Mouse (Mus musculus) CH12.LX (cell line): ENCODE data around the gene Npnt. TPM values are rescaled to one million over a fixed set of nuclear protein-coding genes. Genes with fewer than 3 reads are reported as not detected.

Experiments
- DNase-seq: peaks from one replicate; pipeline ENCODE4 v3.0.0-alpha.2; 2013; ENCODE audit errors: extremely low read depth
- H3K27ac ChIP-seq: 2 replicates; pipeline ENCODE4 v1.5.1; 2012; ENCODE audit warnings: low read depth, mild to moderate bottlenecking, control low read depth, moderate library complexity; ENCODE audit not compliant: insufficient read depth
- H3K27me3 ChIP-seq: replicated peaks from 2 replicates; pipeline ENCODE3; 2012; ENCODE audit warnings: inconsistent platforms
- H3K36me3 ChIP-seq, 2 experiments: replicated peaks in 1 of 2; 2 replicates each; pipeline versions ENCODE3 to v1.6.1; 2012; ENCODE audit warnings: inconsistent platforms in 1 of 2, low read length in 1 of 2, mild to moderate bottlenecking in 1 of 2, mixed read lengths in 1 of 2, moderate library complexity in 1 of 2; ENCODE audit not compliant: control insufficient read depth in 1 of 2, insufficient read depth in 1 of 2
- H3K4me1 ChIP-seq, 2 experiments: 2 replicates each; pipeline ENCODE4 v1.6.1; 2012; ENCODE audit warnings: inconsistent platforms in 1 of 2, moderate library complexity in 1 of 2; ENCODE audit not compliant: insufficient read depth in 2 of 2, control insufficient read depth in 1 of 2
- H3K4me2 ChIP-seq: 2 replicates; pipeline ENCODE4 v1.6.1; 2012; ENCODE audit warnings: low read depth, mild to moderate bottlenecking, control low read depth; ENCODE audit not compliant: poor library complexity, insufficient read depth, severe bottlenecking
- H3K4me3 ChIP-seq, 3 experiments: fragments of 150-350 bp in 1 of 3; sonication (generic) in 1 of 3; replicated peaks in 1 of 3; 2 replicates each; pipeline versions ENCODE3 to v1.5.1; 2011 to 2012; ENCODE audit warnings: low read depth in 2 of 3, low read length in 2 of 3, mild to moderate bottlenecking in 2 of 3, moderate library complexity in 2 of 3, control low read depth in 1 of 3, improper control_type of control experiment in 1 of 3, inconsistent platforms in 1 of 3, mixed read lengths in 1 of 3; ENCODE audit not compliant: poor library complexity in 1 of 3
- H3K79me2 ChIP-seq: replicated peaks from 2 replicates; pipeline ENCODE4 v1.6.1; 2012; ENCODE audit warnings: mild to moderate bottlenecking, moderate library complexity; ENCODE audit not compliant: control insufficient read depth, poor library complexity, insufficient read depth, severe bottlenecking; ENCODE audit errors: extremely low read depth
- H3K9ac ChIP-seq: 2 replicates; pipeline ENCODE4 v1.6.1; 2012; ENCODE audit warnings: low read depth, mild to moderate bottlenecking, control low read depth, moderate library complexity; ENCODE audit not compliant: insufficient read depth
- H3K9me3 ChIP-seq: replicated peaks from 2 replicates; pipeline ENCODE3; 2012; ENCODE audit warnings: low read length, inconsistent platforms, mixed read lengths
- BHLHE40 ChIP-seq: IDR thresholded peaks from 2 replicates; pipeline ENCODE4 v1.6.1; 2011; ENCODE audit warnings: mild to moderate bottlenecking, low read depth, low read length, improper control_type of control experiment
- CHD1 ChIP-seq: IDR thresholded peaks from 2 replicates; pipeline ENCODE4 v1.6.1; 2012; ENCODE audit warnings: low read depth, low read length, improper control_type of control experiment, inconsistent platforms
- CHD2 ChIP-seq: IDR thresholded peaks from 2 replicates; pipeline ENCODE4 v1.6.1; 2011; ENCODE audit warnings: low read length, improper control_type of control experiment
- ELF1 ChIP-seq: IDR thresholded peaks from 2 replicates; pipeline ENCODE4 v1.6.1; 2014; ENCODE audit warnings: low read depth, mild to moderate bottlenecking, inconsistent platforms, low read length, improper control_type of control experiment
- EP300 ChIP-seq: IDR thresholded peaks from 2 replicates; pipeline ENCODE4 v1.6.1; 2011; ENCODE audit warnings: low read length, improper control_type of control experiment
- ETS1 ChIP-seq: conservative IDR thresholded peaks from 2 replicates; pipeline ENCODE4 v1.6.1; 2012; ENCODE audit warnings: low read depth, mild to moderate bottlenecking, inconsistent platforms, low read length, improper control_type of control experiment, moderate library complexity
- GABPA ChIP-seq: IDR thresholded peaks from 2 replicates; pipeline ENCODE4 v1.6.1; 2012; ENCODE audit warnings: low read depth, low read length, improper control_type of control experiment, inconsistent platforms; ENCODE audit not compliant: insufficient replicate concordance
- HCFC1 ChIP-seq: IDR thresholded peaks from 2 replicates; pipeline ENCODE4 v1.6.1; 2012; ENCODE audit warnings: low read depth, mild to moderate bottlenecking, inconsistent platforms, low read length, improper control_type of control experiment
- IRF4 ChIP-seq: IDR thresholded peaks from 2 replicates; pipeline ENCODE4 v1.6.1; 2014; ENCODE audit warnings: low read depth, mild to moderate bottlenecking, inconsistent platforms, low read length, improper control_type of control experiment
- KAT2A ChIP-seq: IDR thresholded peaks from 2 replicates; pipeline ENCODE4 v1.6.1; 2012; ENCODE audit warnings: low read length, improper control_type of control experiment, inconsistent platforms; ENCODE audit not compliant: insufficient replicate concordance
- MAFK ChIP-seq: IDR thresholded peaks from 2 replicates; pipeline ENCODE4 v1.6.1; 2011; ENCODE audit warnings: low read length, improper control_type of control experiment; ENCODE audit not compliant: insufficient replicate concordance
- MAX ChIP-seq: IDR thresholded peaks from 2 replicates; pipeline ENCODE4 v1.6.1; 2011; ENCODE audit warnings: low read length, improper control_type of control experiment
- MAZ ChIP-seq: IDR thresholded peaks from 2 replicates; pipeline ENCODE4 v1.6.1; 2012; ENCODE audit warnings: low read depth, mild to moderate bottlenecking, inconsistent platforms, low read length, improper control_type of control experiment, moderate library complexity
- MEF2A ChIP-seq: IDR thresholded peaks from 2 replicates; pipeline ENCODE4 v1.6.1; 2014; ENCODE audit warnings: low read depth, mild to moderate bottlenecking, inconsistent platforms, low read length, improper control_type of control experiment, borderline replicate concordance
- MYC ChIP-seq: IDR thresholded peaks from 2 replicates; pipeline ENCODE4 v1.6.1; 2011; ENCODE audit warnings: low read depth, mild to moderate bottlenecking, improper control_type of control experiment, low read length
- NELFE ChIP-seq: IDR thresholded peaks from 2 replicates; pipeline ENCODE4 v1.6.1; 2011; ENCODE audit warnings: low read depth, low read length, improper control_type of control experiment
- NRF1 ChIP-seq: IDR thresholded peaks from 2 replicates; pipeline ENCODE4 v1.6.1; 2014; ENCODE audit warnings: low read depth, mild to moderate bottlenecking, inconsistent platforms, low read length, improper control_type of control experiment, moderate library complexity
- POLR2AphosphoS2 ChIP-seq: IDR thresholded peaks from 2 replicates; pipeline ENCODE4 v1.6.1; 2011; ENCODE audit warnings: low read depth, low read length, improper control_type of control experiment
- RAD21 ChIP-seq: IDR thresholded peaks from 2 replicates; pipeline ENCODE4 v1.6.1; 2011; ENCODE audit warnings: low read depth, mild to moderate bottlenecking, low read length, improper control_type of control experiment, moderate library complexity
- RCOR1 ChIP-seq: conservative IDR thresholded peaks from 2 replicates; pipeline ENCODE4 v1.6.1; 2012; ENCODE audit warnings: low read depth, mild to moderate bottlenecking, inconsistent platforms, low read length, improper control_type of control experiment
- SIN3A ChIP-seq: IDR thresholded peaks from 2 replicates; pipeline ENCODE4 v1.6.1; 2012; ENCODE audit warnings: low read length, improper control_type of control experiment, inconsistent platforms
- SMC3 ChIP-seq: IDR thresholded peaks from 2 replicates; pipeline ENCODE4 v1.6.1; 2011; ENCODE audit warnings: low read depth, low read length, improper control_type of control experiment
- TBP ChIP-seq: conservative IDR thresholded peaks from 2 replicates; pipeline ENCODE4 v1.6.1; 2011; ENCODE audit warnings: low read depth, low read length, improper control_type of control experiment
- TCF12 ChIP-seq: IDR thresholded peaks from 2 replicates; pipeline ENCODE4 v1.6.1; 2014; ENCODE audit warnings: low read depth, mild to moderate bottlenecking, inconsistent platforms, low read length, improper control_type of control experiment
- UBTF ChIP-seq: IDR thresholded peaks from 2 replicates; pipeline ENCODE4 v1.6.1; 2012; ENCODE audit warnings: low read depth, mild to moderate bottlenecking, inconsistent platforms, low read length, improper control_type of control experiment, moderate library complexity
- USF1 ChIP-seq: IDR thresholded peaks from 2 replicates; pipeline ENCODE4 v1.6.1; 2014; ENCODE audit warnings: low read depth, mild to moderate bottlenecking, inconsistent platforms, low read length, improper control_type of control experiment
- USF2 ChIP-seq: conservative IDR thresholded peaks from 2 replicates; pipeline ENCODE4 v1.6.1; 2011; ENCODE audit warnings: low read depth, low read length, improper control_type of control experiment
- ZC3H11A ChIP-seq: IDR thresholded peaks from 2 replicates; pipeline ENCODE4 v1.6.1; 2012; ENCODE audit warnings: low read depth, mild to moderate bottlenecking, inconsistent platforms, low read length, improper control_type of control experiment
- ZKSCAN1 ChIP-seq: IDR thresholded peaks from 2 replicates; pipeline ENCODE4 v1.6.1; 2012; ENCODE audit warnings: low read depth, inconsistent platforms, low read length, improper control_type of control experiment, borderline replicate concordance
- ZMIZ1 ChIP-seq: IDR thresholded peaks from 2 replicates; pipeline ENCODE4 v1.6.1; 2012; ENCODE audit warnings: low read depth, mild to moderate bottlenecking, inconsistent platforms, low read length, improper control_type of control experiment
- ZNF384 ChIP-seq: IDR thresholded peaks from 2 replicates; pipeline ENCODE4 v1.6.1; 2012; ENCODE audit warnings: low read depth, low read length, improper control_type of control experiment, inconsistent platforms
- dilution Hi-C: fragments of 300-500 bp; cut with MboI; formaldehyde crosslinking; loops from 2 replicates; pipeline ENCODE4 v1.14.3; 2020; ENCODE audit warnings: low sequenced_read_pairs; ENCODE audit not compliant: extremely low pct_unique_long_range_greater_than_20kb, extremely low pct_ligation_motif_present
- in situ Hi-C: fragments of 300-500 bp; cut with MboI; formaldehyde crosslinking; loops from 3 replicates; pipeline ENCODE4 v1.14.3; 2019; ENCODE audit warnings: low sequenced_read_pairs, low pct_ligation_motif_present, low pct_unique_long_range_greater_than_20kb, mixed read lengths
- polyA plus RNA-seq: library from polyadenylated mRNA; unstranded; fragments of >175 nt; gene quantifications from 2 replicates; pipeline ENCODE4 v1.2.1, GENCODE M21; 2012; ENCODE audit warnings: low read depth; ENCODE audit not compliant: insufficient read length
- total RNA-seq, 2 experiments: library from RNA; depleted of rRNA; stranded (reverse); fragments of 300-350 nt in 1 of 2; fragments of >200 nt in 1 of 2; gene quantifications; 2 replicates each; pipeline ENCODE4 v1.2.3; 2012 to 2014

The Npnt gene
- total and polyA plus RNA-seq, 3 experiments, result 0.08 to 1.0 (median 0.20) TPM

- in situ Hi-C loops, result no loop called here
- no peak overlapping the region for H3K4me3 ChIP-seq
- dilution Hi-C loops, result no loop called here
These were observed 93.4 kb downstream of the Npnt start for GRCm38 (mm10) chr3:132856651-132857050.

DNA sequence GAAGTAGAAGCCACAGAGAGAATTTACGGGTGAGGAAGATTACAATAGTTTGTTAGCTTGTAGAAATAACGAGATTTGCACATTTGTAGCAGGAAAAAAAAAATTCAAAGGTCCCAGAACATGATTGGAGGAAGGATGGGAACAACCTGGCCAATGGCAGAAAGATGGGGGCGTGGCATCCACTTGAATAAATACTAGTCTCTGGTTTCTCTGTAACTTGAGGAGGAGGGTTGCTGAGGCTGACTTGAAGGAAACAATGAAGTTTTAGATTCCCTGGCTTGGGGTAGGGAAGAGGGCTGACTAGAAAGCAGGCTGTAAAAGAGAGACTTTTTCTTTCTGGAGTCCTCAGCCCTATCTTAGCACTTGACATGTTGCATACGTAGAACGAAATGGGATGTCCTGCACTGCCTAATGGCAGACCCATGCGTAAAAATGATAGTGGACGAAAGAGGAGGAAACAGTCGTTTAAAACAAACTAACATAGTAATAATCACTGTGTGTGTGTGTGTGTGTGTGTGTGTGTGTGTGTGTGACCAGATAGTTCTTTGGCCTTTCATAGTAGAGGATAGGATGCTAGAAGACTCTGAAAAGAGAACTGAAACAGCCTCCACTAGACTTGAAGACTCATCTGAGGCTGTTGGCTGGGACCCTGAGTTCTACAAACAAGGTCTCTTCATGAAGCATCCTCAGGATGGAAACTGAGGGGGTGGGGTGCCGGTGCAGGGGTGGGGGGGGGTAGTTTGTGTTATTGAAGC, 94.5 kb downstream of the Npnt start:
- Histone ChIP-seq H3K79me2 (no peaks in the 10 kb centered on the region), H3K9ac (no peak overlapping the region; the same call in 1 of the 2 replicates), H3K9me3 (no peaks in the 10 kb centered on the region), H3K4me1 (peaks cover 19 to 22% of the 10 kb centered on the region in 2 experiments), H3K27me3 (no peaks in the 10 kb centered on the region), H3K4me2 (peak overlapping the region; percentile 59), H3K4me3 (no peak overlapping the region), H3K36me3 (no peaks in the 10 kb centered on the region), H3K27ac (no peak overlapping the region)
- peak; percentile 73 for DNase-seq
- TF ChIP-seq ETS1 (0 out of 2 replicates have a peak, but pooled peaks have one; percentile 36), IRF4 (peak; percentile 98), SMC3 (peak; percentile 16; the same call in 1 of the 2 replicates), EP300 (peak; percentile 91), MAZ (peak; percentile 53; the same call in 1 of the 2 replicates), TCF12 (peak; percentile 23; the same call in 1 of the 2 replicates), MAX (no peak), CHD2 (peak; percentile 48; the same call in 1 of the 2 replicates), ZNF384 (peak; percentile 81), USF1 (no peak), NRF1 (peak; percentile 31; the same call in 1 of the 2 replicates), SIN3A (peak; percentile 74; the same call in 1 of the 2 replicates), GABPA (no peak), TBP (peak; percentile 64; the same call in 1 of the 2 replicates), USF2 (no peak), KAT2A (no peak), RCOR1 (peak; percentile 88), ZMIZ1 (no peak), BHLHE40 (peak; percentile 39; the same call in 1 of the 2 replicates), RAD21 (peak; percentile 1; the same call in 1 of the 2 replicates), MEF2A (peak; percentile 78), MYC (0 out of 2 replicates have a peak, but pooled peaks have one; percentile 61), ZC3H11A (no peak)
- dilution Hi-C loops, result no loop called here
- in situ Hi-C loops, result no loop called here

More at GRCm38 (mm10) chr3:132856651-132857050, 93.4 kb downstream of the Npnt start:
- Histone ChIP-seq H3K36me3 (no peaks in the 10 kb centered on the region), H3K9me3 (no peaks in the 10 kb centered on the region)
- TF ChIP-seq ETS1 (no peak), RCOR1 (no peak), MAZ (no peak), HCFC1 (no peak), RAD21 (no peak), POLR2AphosphoS2 (no peak), CHD1 (no peak), MEF2A (no peak), NRF1 (no peak), ZKSCAN1 (no peak), NELFE (no peak), MYC (no peak), BHLHE40 (no peak), MAFK (no peak), ELF1 (no peak), USF2 (no peak), UBTF (no peak)
- TF ChIP-seq, all 38 proteins: peak for 0
- no peaks in the 10 kb centered on the region for H3K79me2 ChIP-seq
- H3K27ac ChIP-seq, result no peak overlapping the region
- no peaks in the 10 kb centered on the region for H3K27me3 ChIP-seq
- no peak overlapping the region for H3K9ac ChIP-seq
- no peak for DNase-seq
- no peak overlapping the region for H3K4me2 ChIP-seq
- peaks cover 19 to 23% of the 10 kb centered on the region in 2 experiments for H3K4me1 ChIP-seq
